Mouse (Mus musculus): ENCODE measurements around the gene Golm1. TPM values are rescaled to one million over a fixed set of nuclear protein-coding genes. Genes with fewer than 3 reads are reported as not detected.

Gene Golm1
- total and polyA plus RNA-seq, 3 experiments = 6.5 to 16.2 (median 11.4) TPM

DNA sequence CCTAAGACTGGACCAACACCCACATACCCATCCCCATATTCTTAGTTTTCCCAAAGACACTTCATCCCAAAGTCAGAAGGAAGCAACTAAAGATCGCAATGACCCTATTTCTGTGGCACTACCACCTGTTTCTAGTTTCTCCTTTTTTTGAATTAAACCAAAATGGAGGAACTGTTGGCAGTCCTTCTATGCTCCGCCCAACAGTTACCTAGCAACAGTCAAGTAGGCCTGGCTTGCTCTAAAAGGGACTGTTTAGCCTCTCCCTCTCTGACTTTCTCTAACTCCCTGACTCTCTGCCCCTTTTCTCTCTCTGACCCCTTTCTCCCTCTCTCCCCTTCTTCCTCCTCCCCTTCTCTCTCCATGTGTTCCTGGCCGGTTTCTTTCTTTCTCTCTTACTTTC lies 9.6 kb upstream of the Golm1 start:
- no peak for DNase-seq
- Histone ChIP-seq H3K79me2 (replicated peaks; ENCODE audit: control insufficient read depth, insufficient read depth, low read length) (no peaks in the 10 kb centered on the region), H3K4me3 (no peak overlapping the region), H3K27ac (no peak overlapping the region), H3K36me3 (ENCODE audit: control insufficient read depth, insufficient read depth, low read length) (no peaks in the 10 kb centered on the region), H3K9ac (ENCODE audit: low read depth, low read length) (no peak overlapping the region), H3K27me3 (ENCODE audit: control insufficient read depth, insufficient read depth, low read length) (peaks cover 1% of the 10 kb centered on the region; the same call in 1 of the 2 replicates), H3K4me1 (ENCODE audit: control insufficient read depth, insufficient read depth, low read length) (no peaks in the 10 kb centered on the region)
- intact Hi-C loops (cut with DNase I) = no loop called here
- WGBS = 87% methylated on average over 3 of the region's 3 CpGs
- TF ChIP-seq EP300 (IDR thresholded peaks at IDR 0.05; ENCODE audit: insufficient read depth, low read depth, low read length) (no peak), CTCF (IDR thresholded peaks at IDR 0.05) (no peak), POLR2A (IDR thresholded peaks at IDR 0.05; ENCODE audit: insufficient read depth, low read depth, low read length) (no peak)

DNA sequence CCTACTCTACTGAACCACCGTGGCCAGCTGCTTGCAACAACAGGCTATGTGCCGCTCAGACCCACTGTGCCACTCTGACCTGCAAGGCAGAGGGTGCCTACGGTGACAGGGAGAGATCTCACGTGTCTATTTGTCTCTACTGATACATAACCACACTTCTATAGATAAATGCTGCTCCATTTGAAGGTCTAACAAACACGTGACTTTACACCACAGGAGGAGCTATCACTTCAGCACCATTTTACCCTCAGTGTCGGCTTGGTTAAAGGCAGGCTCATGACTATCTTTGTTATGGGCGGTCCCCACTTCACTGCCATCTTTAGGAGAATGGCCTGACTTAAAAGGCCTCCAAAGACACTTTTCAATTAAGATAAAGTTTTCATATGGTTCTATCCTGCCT lies 7.0 kb upstream of the Golm1 start:
- Histone ChIP-seq H3K79me2 (replicated peaks; ENCODE audit: control insufficient read depth, insufficient read depth, low read length) (no peaks in the 10 kb centered on the region), H3K9ac (ENCODE audit: low read depth, low read length) (no peak overlapping the region), H3K4me3 (no peak overlapping the region), H3K27me3 (ENCODE audit: control insufficient read depth, insufficient read depth, low read length) (peaks cover 1% of the 10 kb centered on the region; the same call in 1 of the 2 replicates), H3K27ac (no peak overlapping the region), H3K4me1 (ENCODE audit: control insufficient read depth, insufficient read depth, low read length) (no peaks in the 10 kb centered on the region), H3K36me3 (ENCODE audit: control insufficient read depth, insufficient read depth, low read length) (no peaks in the 10 kb centered on the region)
- TF ChIP-seq EP300 (IDR thresholded peaks at IDR 0.05; ENCODE audit: insufficient read depth, low read depth, low read length) (no peak), CTCF (IDR thresholded peaks at IDR 0.05) (no peak), POLR2A (IDR thresholded peaks at IDR 0.05; ENCODE audit: insufficient read depth, low read depth, low read length) (no peak)
- DNase-seq = no peak
- WGBS = 19% methylated on average over 7 of the region's 7 CpGs
- intact Hi-C loops (cut with DNase I) = no loop called here

DNA sequence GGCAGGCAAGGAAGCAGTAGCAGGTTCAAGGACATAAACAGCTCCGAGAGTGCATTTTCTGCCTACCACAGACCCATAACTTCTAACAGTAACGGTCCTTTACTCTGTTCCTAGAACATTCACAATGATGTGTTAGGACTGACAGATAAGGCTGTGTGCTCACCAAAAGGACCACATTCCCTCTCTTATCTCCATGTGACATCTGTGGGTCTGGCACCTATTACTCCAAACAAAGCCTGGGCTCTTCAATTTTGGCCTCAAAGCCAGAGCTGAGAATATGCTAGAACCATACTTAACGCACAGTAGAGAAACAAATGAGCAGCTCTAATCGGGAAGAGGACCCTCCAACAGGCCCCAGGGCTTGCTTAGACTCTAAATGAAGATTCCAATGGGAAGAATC lies 4.3 kb upstream of the Golm1 start:
- H3K4me1 ChIP-seq (ENCODE audit: control insufficient read depth, insufficient read depth, low read length) = no peaks in the 10 kb centered on the region
- peaks cover 1% of the 10 kb centered on the region; the same call in 1 of the 2 replicates for H3K27me3 ChIP-seq (ENCODE audit: control insufficient read depth, insufficient read depth, low read length)
- no peak for TF ChIP-seq POLR2A (IDR thresholded peaks at IDR 0.05; ENCODE audit: insufficient read depth, low read depth, low read length)
- no peak for TF ChIP-seq CTCF (IDR thresholded peaks at IDR 0.05)
- TF ChIP-seq EP300 (IDR thresholded peaks at IDR 0.05; ENCODE audit: insufficient read depth, low read depth, low read length) = no peak
- DNase-seq = no peak
- H3K9ac ChIP-seq (ENCODE audit: low read depth, low read length) = no peak overlapping the region
- intact Hi-C loops (cut with DNase I) = loop anchor here (10.0 kb wide), 2 partner anchors 95 to 145 kb away; partner anchors contain the start of genes Agtpbp1, Naa35 and Tut7
- no peak overlapping the region for H3K4me3 ChIP-seq
- no peak overlapping the region for H3K27ac ChIP-seq
- no peaks in the 10 kb centered on the region for H3K79me2 ChIP-seq (replicated peaks; ENCODE audit: control insufficient read depth, insufficient read depth, low read length)
- 66% methylated on average over 4 of the region's 4 CpGs for WGBS
- H3K36me3 ChIP-seq (ENCODE audit: control insufficient read depth, insufficient read depth, low read length) = no peaks in the 10 kb centered on the region

DNA sequence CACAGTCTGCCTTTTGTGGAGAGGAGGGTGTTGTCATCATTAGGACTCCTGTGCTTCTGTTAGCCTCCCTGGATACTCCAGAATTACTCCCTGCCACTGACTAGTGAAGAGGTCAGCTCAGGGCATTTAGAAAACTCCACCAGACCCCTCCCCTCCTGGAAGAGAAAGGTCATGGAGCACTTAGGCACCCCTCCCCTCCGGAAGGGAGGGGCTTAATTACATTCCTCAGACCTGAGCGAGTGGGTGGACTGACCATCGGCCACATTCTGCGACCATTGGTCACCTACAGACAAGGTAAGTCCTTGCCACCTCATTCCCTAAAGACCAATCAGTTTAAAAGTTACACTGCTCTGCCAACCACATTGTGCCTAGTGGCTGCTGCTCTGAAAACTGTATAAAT lies 3.7 kb upstream of the Golm1 start:
- no peak overlapping the region for H3K9ac ChIP-seq (ENCODE audit: low read depth, low read length)

DNA sequence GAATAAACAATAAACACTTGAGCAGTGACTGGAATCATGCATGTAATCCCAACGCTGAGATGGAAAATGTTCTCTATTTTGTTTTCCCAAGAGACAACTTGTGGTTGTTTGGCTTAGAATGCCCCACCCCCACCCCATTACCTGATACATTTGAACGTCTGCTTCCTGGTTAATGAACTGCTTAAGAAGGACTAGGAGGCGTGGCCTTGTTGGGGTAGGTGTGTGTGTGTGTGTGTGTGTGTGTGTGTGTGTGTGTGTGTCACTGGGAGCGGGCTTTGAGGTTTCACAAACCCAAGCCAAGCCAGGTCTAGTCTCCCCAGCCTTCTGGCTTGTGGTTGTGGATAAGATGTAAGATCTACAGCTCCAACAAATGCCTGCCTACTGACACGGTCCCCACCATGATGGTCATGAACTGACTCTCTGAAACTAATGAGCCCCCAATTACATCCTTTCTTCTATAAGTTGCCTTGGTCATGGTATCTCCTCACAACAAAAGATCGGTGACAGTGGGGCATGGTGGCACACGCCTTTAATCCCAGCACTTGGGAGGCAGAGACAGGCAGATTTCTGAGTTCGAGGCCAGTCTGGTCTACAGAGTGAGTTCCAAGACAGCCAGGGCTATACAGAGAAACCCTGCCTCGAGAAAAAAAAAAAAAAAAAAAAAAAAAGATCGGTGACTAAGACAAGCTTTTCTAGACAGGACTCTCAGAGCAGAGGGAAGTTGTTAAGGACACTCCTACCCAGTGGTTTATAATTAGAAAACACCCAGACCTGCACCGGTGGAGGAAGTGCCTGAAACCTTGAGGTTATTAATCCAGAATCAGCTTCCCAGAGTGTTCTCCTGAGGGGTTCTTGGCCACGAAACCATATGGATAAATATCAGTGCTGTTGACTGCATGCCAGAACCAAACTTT lies 962 bp upstream of the Golm1 start:
- H3K9ac ChIP-seq (ENCODE audit: low read depth, low read length) = no peak overlapping the region
- H3K79me2 ChIP-seq (replicated peaks; ENCODE audit: control insufficient read depth, insufficient read depth, low read length) = no peaks in the 10 kb centered on the region
- no peak overlapping the region for H3K27ac ChIP-seq
- H3K4me1 ChIP-seq (ENCODE audit: control insufficient read depth, insufficient read depth, low read length) = no peaks in the 10 kb centered on the region
- intact Hi-C loops (cut with DNase I) = loop anchor here (10.0 kb wide), 2 partner anchors 92 to 148 kb away; partner anchors contain the start of genes Agtpbp1, Naa35 and Tut7
- WGBS = 62% methylated on average over 12 of the region's 12 CpGs
- TF ChIP-seq CTCF (IDR thresholded peaks at IDR 0.05) (no peak), POLR2A (IDR thresholded peaks at IDR 0.05; ENCODE audit: insufficient read depth, low read depth, low read length) (no peak), EP300 (IDR thresholded peaks at IDR 0.05; ENCODE audit: insufficient read depth, low read depth, low read length) (no peak)
- no peaks in the 10 kb centered on the region for H3K27me3 ChIP-seq (ENCODE audit: control insufficient read depth, insufficient read depth, low read length)
- H3K36me3 ChIP-seq (ENCODE audit: control insufficient read depth, insufficient read depth, low read length) = no peaks in the 10 kb centered on the region
- no peak overlapping the region for H3K4me3 ChIP-seq
- no peak for DNase-seq

More for the DNA sequence above, 3.7 kb upstream of the Golm1 start:
- WGBS = 40% methylated on average over 4 of the region's 4 CpGs
- DNase-seq = no peak
- intact Hi-C loops (cut with DNase I) = loop anchor here (10.0 kb wide), 2 partner anchors 95 to 145 kb away; partner anchors contain the start of genes Agtpbp1, Naa35 and Tut7
- TF ChIP-seq POLR2A (IDR thresholded peaks at IDR 0.05; ENCODE audit: insufficient read depth, low read depth, low read length) = no peak
- Histone ChIP-seq H3K36me3 (ENCODE audit: control insufficient read depth, insufficient read depth, low read length) (no peaks in the 10 kb centered on the region), H3K27ac (no peak overlapping the region), H3K27me3 (ENCODE audit: control insufficient read depth, insufficient read depth, low read length) (peaks cover 1% of the 10 kb centered on the region; the same call in 1 of the 2 replicates), H3K4me3 (no peak overlapping the region), H3K79me2 (replicated peaks; ENCODE audit: control insufficient read depth, insufficient read depth, low read length) (no peaks in the 10 kb centered on the region), H3K4me1 (ENCODE audit: control insufficient read depth, insufficient read depth, low read length) (no peaks in the 10 kb centered on the region)

DNA sequence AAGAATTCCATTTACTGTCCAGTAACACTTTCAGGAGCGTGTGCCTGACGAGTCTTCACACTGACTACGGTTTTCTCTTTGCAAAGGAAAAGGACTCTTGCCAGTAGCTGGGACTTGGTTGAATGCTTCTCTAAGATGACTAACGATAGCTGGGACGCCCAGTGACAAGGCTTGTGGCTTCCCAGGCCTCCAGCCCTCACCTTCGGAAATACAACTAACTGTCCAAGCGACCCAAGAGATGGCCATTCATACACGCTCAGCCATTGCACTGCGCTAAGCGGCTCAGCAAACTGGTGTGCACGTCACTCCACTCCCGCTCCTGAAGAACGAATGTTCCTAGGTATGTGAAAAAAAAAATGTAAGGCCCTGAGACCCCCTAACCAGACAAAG lies 855 bp downstream of the Golm1 start:
- no peaks in the 10 kb centered on the region for H3K27me3 ChIP-seq (ENCODE audit: control insufficient read depth, insufficient read depth, low read length)
- intact Hi-C loops (cut with DNase I) = loop anchor here (10.0 kb wide), 2 partner anchors 90 to 150 kb away; partner anchors contain the start of genes Agtpbp1, Naa35 and Tut7
- H3K36me3 ChIP-seq (ENCODE audit: control insufficient read depth, insufficient read depth, low read length) = no peaks in the 10 kb centered on the region
- H3K27ac ChIP-seq = peak overlapping the region; percentile 65
- TF ChIP-seq CTCF (IDR thresholded peaks at IDR 0.05) (no peak), POLR2A (IDR thresholded peaks at IDR 0.05; ENCODE audit: insufficient read depth, low read depth, low read length) (no peak), EP300 (IDR thresholded peaks at IDR 0.05; ENCODE audit: insufficient read depth, low read depth, low read length) (no peak)
- H3K9ac ChIP-seq (ENCODE audit: low read depth, low read length) = 0 out of 2 replicates have a peak overlapping the region, but pooled peaks have one; percentile 19
- peak; percentile 17 to 31 for DNase-seq
- WGBS = 17% methylated on average over 13 of the region's 13 CpGs
- no peaks in the 10 kb centered on the region for H3K4me1 ChIP-seq (ENCODE audit: control insufficient read depth, insufficient read depth, low read length)
- H3K79me2 ChIP-seq (replicated peaks; ENCODE audit: control insufficient read depth, insufficient read depth, low read length) = no peaks in the 10 kb centered on the region
- H3K4me3 ChIP-seq = peak overlapping the region; percentile 78
